Mouse (Mus musculus): ENCODE results near the gene Gm49721.
"Not testable (repeated sequence)": the region's sequence is repeated elsewhere in the genome, so short reads cannot be mapped to it uniquely, and the experiment has no call there.

The Gm49721 gene

GRCm38 (mm10) chr17:6979380-6979779 lies 676 bp downstream of the Gm49721 start:
- not testable (repeated sequence) for ATAC-seq (ENCODE audit: insufficient number of reproducible peaks, low FRiP score, low TSS enrichment)

GRCm38 (mm10) chr17:6980144-6980543 lies 1.4 kb downstream of the Gm49721 start:
- not testable (repeated sequence) for ATAC-seq (ENCODE audit: insufficient number of reproducible peaks, low FRiP score, low TSS enrichment)

- not testable (repeated sequence) for ATAC-seq (ENCODE audit: insufficient number of reproducible peaks, low FRiP score, low TSS enrichment)
Observed at GRCm38 (mm10) chr17:6986118-6986517, 7.4 kb downstream of the Gm49721 start.

- peak; percentile 32; the same call in 1 of the 2 replicates for ATAC-seq (ENCODE audit: insufficient number of reproducible peaks, low FRiP score, low TSS enrichment)
Observed at GRCm38 (mm10) chr17:6995504-6995903, 16.8 kb downstream of the Gm49721 start.

GRCm38 (mm10) chr17:6996826-6997225 lies 18.1 kb downstream of the Gm49721 start:
- not testable (repeated sequence) for ATAC-seq (ENCODE audit: insufficient number of reproducible peaks, low FRiP score, low TSS enrichment)

GRCm38 (mm10) chr17:6997778-6998490 lies 19.2 kb downstream of the Gm49721 start:
- peak; percentile 82 for ATAC-seq (ENCODE audit: insufficient number of reproducible peaks, low FRiP score, low TSS enrichment)

- ATAC-seq (ENCODE audit: insufficient number of reproducible peaks, low FRiP score, low TSS enrichment) = peak; percentile 32
Observed at GRCm38 (mm10) chr17:7001790-7002585, 23.3 kb downstream of the Gm49721 start.

- not testable (repeated sequence) for ATAC-seq (ENCODE audit: insufficient number of reproducible peaks, low FRiP score, low TSS enrichment)
Observed at GRCm38 (mm10) chr17:7003392-7003791, 24.7 kb downstream of the Gm49721 start.

GRCm38 (mm10) chr17:7005646-7006045 lies 26.9 kb downstream of the Gm49721 start:
- ATAC-seq (ENCODE audit: insufficient number of reproducible peaks, low FRiP score, low TSS enrichment) = not testable (repeated sequence)

GRCm38 (mm10) chr17:7008885-7009284 lies 30.2 kb downstream of the Gm49721 start:
- not testable (repeated sequence) for ATAC-seq (ENCODE audit: insufficient number of reproducible peaks, low FRiP score, low TSS enrichment)

GRCm38 (mm10) chr17:7009440-7009839 lies 30.7 kb downstream of the Gm49721 start:
- ATAC-seq (ENCODE audit: insufficient number of reproducible peaks, low FRiP score, low TSS enrichment) = not testable (repeated sequence)

GRCm38 (mm10) chr17:7009901-7010300 lies 31.2 kb downstream of the Gm49721 start:
- ATAC-seq (ENCODE audit: insufficient number of reproducible peaks, low FRiP score, low TSS enrichment) = not testable (repeated sequence)

GRCm38 (mm10) chr17:7014190-7014589 lies 35.5 kb downstream of the Gm49721 start:
- not testable (repeated sequence) for ATAC-seq (ENCODE audit: insufficient number of reproducible peaks, low FRiP score, low TSS enrichment)

GRCm38 (mm10) chr17:7025257-7025656 lies 46.6 kb downstream of the Gm49721 start, which contains the start of gene Gm1604a:
Gene Gm1604a (plus strand): TSS chr17:7025568.
- 0 out of 2 replicates have a peak, but pooled peaks have one; percentile 45 for ATAC-seq (ENCODE audit: insufficient number of reproducible peaks, low FRiP score, low TSS enrichment)

GRCm38 (mm10) chr17:7025764-7026346 lies 47.2 kb downstream of the Gm49721 start:
- not testable (repeated sequence) for ATAC-seq (ENCODE audit: insufficient number of reproducible peaks, low FRiP score, low TSS enrichment)

GRCm38 (mm10) chr17:7030204-7030603 lies 51.5 kb downstream of the Gm49721 start:
- not testable (repeated sequence) for ATAC-seq (ENCODE audit: insufficient number of reproducible peaks, low FRiP score, low TSS enrichment)

- not testable (repeated sequence) for ATAC-seq (ENCODE audit: insufficient number of reproducible peaks, low FRiP score, low TSS enrichment)
Observed at GRCm38 (mm10) chr17:7030622-7031174, 52.0 kb downstream of the Gm49721 start.

GRCm38 (mm10) chr17:7033192-7034166 lies 54.8 kb downstream of the Gm49721 start:
- ATAC-seq (ENCODE audit: insufficient number of reproducible peaks, low FRiP score, low TSS enrichment) = not testable (repeated sequence)

- not testable (repeated sequence) for ATAC-seq (ENCODE audit: insufficient number of reproducible peaks, low FRiP score, low TSS enrichment)
Observed at GRCm38 (mm10) chr17:7068997-7069539, 90.4 kb downstream of the Gm49721 start.

Measured in cerebellum, adult (tissue).